Mouse (Mus musculus) cerebellum, adult 2 months (tissue): ENCODE results near the gene Lrmda. TPM values are rescaled to one million over a fixed set of nuclear protein-coding genes. Genes with fewer than 3 reads are reported as not detected.

Experiments used
- DNase-seq, 2 experiments: peaks; one replicate each; pipeline ENCODE4 v3.0.0; 2021
- H3K27ac ChIP-seq: fragments of 200-500 bp; 2 replicates; pipeline ENCODE4 v1.5.1; 2012; ENCODE audit warnings: low read length, control low read depth, inconsistent platforms; ENCODE audit not compliant: insufficient read depth
- H3K27me3 ChIP-seq: fragments of 200-500 bp; 2 replicates; pipeline ENCODE4 v1.6.1; 2012; ENCODE audit warnings: inconsistent platforms, mild to moderate bottlenecking, low read length, moderate library complexity; ENCODE audit not compliant: control insufficient read depth, insufficient read depth
- H3K4me1 ChIP-seq: fragments of 200-500 bp; 2 replicates; pipeline ENCODE4 v1.6.1; 2011; ENCODE audit warnings: low read length; ENCODE audit not compliant: control insufficient read depth, insufficient read depth
- H3K4me3 ChIP-seq: fragments of 200-500 bp; replicated peaks from 2 replicates; pipeline ENCODE3; 2011; ENCODE audit warnings: mild to moderate bottlenecking, low read depth, low read length, control low read depth; ENCODE audit not compliant: insufficient read depth
- CTCF ChIP-seq: fragments of 200-500 bp; IDR thresholded peaks from 2 replicates; pipeline ENCODE4 v1.5.1; 2011; ENCODE audit warnings: low read depth, mild to moderate bottlenecking, control low read depth, low read length, moderate library complexity, borderline replicate concordance; ENCODE audit not compliant: insufficient read depth
- POLR2A ChIP-seq: fragments of 200-500 bp; IDR thresholded peaks from 2 replicates; pipeline ENCODE4 v1.6.1; 2011; ENCODE audit warnings: low read length, control low read depth, borderline replicate concordance; ENCODE audit not compliant: insufficient read depth
- WGBS: fragments of 180-500 bp; shearing (Covaris S2); methylation state at CpG from one replicate; pipeline ENCODE4 v1.1.7; 2018; 5-methylcytosine and 5-hydroxymethylcytosine counted together
- polyA plus RNA-seq: library from polyadenylated mRNA; depleted of rRNA; stranded (reverse); fragments of >200 nt; gene quantifications from 2 replicates; pipeline ENCODE4 v1.2.3, GENCODE M21; 2012

Lrmda gene
- polyA plus RNA-seq, 1 experiment: 0.65 TPM

DNA sequence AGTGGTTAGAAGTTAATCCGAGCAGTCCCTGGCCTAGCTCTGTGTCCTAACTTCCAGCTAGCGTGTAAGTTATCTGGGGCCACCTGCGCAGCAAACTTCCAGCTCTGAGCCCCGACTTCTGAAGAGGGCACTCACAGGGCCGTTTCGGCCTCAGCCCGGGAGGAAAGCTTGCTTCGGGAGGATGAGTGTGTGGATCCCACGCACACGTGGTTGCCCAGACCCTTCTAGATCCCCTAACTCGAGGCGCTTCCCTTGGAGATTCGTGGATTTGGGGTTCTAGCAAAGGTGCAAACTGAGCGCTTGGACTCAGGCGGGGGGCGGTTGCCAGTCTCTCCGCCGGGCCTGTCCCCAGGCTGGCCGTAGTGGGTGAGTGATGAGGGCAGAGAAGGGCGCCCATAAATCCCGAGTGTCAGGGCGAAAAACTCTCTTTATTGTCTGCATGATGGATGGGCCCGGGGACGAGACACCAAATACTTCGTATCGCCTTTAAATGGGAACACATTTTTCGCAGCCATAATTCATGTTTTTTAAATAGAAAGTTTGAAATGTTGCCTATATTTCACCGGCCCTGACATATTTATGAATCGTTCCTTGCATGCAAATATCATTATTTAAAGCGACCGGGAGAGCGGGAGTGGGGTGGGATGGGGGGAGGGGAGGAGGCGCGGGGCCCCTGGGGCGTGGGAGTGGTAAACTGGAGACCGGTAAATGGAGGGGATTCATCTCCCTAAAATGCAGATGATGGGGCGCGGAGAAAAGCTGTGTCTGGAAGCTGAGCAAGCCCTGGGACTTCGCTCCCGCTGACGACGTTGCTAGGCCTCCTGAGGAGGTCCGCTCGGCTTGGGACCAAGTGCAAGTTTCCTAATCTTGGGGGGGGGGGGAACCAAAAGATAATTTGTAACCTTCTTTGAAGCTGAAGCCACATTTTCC lies 25.2 kb upstream of the Lrmda start:
- WGBS: 15% methylated on average over 44 of the region's 44 CpGs
- Histone ChIP-seq H3K27ac (no peak overlapping the region), H3K4me3 (no peak overlapping the region), H3K27me3 (peaks cover 2% of the 10 kb centered on the region; the same call in 1 of the 2 replicates), H3K4me1 (no peaks in the 10 kb centered on the region)
- no peak for TF ChIP-seq POLR2A
- no peak for TF ChIP-seq CTCF
- DNase-seq: no peak

DNA sequence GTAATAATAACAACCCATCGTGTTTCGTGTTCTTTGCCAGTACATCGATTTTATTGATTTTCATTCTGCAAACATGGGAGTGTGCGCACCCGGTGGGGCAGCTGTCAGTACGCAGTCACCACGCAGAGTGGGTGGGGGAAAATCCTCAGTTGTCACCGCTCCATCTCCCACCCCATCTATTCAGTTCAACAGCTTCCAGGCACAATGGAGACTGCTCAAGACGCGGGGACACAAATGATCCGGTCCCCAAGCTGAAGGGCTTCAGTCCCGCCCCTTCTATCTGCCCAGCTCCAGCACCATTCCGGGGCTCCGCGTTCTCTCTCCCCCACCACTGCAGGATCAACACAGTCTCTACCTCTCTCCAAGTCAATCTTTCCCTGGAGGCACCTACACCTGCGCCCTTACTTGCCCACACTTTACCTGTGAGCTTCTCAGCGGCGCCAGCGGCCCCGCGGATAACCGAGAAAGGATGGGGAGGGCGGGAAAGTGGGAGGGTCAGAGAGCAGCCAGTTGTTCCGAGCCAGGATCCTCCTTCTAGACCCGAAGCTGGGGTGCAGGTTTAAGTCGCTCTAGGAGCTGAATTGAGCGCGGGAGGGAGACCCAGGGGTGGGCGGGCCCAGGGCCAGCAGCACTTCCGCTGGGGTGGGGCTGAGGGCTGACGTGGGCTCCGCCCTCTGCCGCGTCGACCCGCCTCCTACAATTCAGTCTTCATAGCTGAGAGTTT lies 24.3 kb upstream of the Lrmda start:
- WGBS: 1% methylated on average over 36 of the region's 36 CpGs
- Histone ChIP-seq H3K4me1 (no peaks in the 10 kb centered on the region), H3K27me3 (peaks cover 2% of the 10 kb centered on the region; the same call in 1 of the 2 replicates), H3K4me3 (no peak overlapping the region), H3K27ac (no peak overlapping the region)
- no peak for TF ChIP-seq CTCF
- no peak for TF ChIP-seq POLR2A
- no peak for DNase-seq

DNA sequence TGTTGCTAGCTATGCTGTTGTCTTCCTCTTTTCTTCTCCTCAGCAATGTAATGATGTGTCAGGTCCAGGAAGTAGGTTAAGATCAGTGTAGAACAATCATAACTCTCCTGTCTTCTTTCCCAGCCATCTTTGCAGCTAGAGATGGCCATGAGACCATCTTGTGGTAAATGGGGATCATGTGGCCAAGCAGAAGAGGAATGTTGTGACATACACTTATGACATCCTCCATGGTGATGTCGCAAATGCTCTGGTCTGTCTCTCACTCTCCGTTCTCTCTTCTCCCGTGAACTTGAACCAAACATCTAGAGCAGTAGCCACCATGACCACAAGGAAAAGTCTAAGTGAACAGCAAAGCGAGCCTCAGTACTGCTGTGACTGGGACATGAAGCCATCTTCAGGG lies 19.9 kb upstream of the Lrmda start:
- no peak overlapping the region for H3K27ac ChIP-seq
- no peak overlapping the region for H3K4me3 ChIP-seq
- no peak for DNase-seq
- no peak for TF ChIP-seq CTCF
- TF ChIP-seq POLR2A: no peak
- no peaks in the 10 kb centered on the region for H3K4me1 ChIP-seq
- no peaks in the 10 kb centered on the region for H3K27me3 ChIP-seq
- WGBS: 96% methylated on average over 4 of the region's 4 CpGs

DNA sequence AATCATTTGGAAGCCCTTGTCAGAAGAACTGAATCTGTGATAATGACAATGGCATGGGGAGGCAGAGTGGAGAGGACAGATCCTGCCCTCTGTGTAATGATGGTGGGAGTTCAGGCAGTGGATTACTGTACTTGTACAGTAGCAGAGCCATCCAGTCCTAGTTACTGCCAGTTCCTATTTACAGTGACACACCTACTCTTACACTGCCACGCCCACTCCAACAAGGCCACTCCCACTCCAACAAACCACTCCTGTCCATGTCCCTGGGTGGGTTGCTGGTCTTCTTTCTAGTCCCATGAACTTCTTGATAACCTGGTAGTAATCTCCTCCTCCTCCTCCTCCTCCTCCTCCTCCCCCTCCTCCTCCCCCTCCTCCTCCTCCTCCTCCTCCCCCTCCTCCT lies 16.3 kb upstream of the Lrmda start:
- Histone ChIP-seq H3K4me1 (no peaks in the 10 kb centered on the region), H3K27me3 (no peaks in the 10 kb centered on the region), H3K27ac (no peak overlapping the region), H3K4me3 (no peak overlapping the region)
- no peak for TF ChIP-seq POLR2A
- WGBS: 69% methylated on average over 1 of the region's 1 CpGs
- DNase-seq: no peak

DNA sequence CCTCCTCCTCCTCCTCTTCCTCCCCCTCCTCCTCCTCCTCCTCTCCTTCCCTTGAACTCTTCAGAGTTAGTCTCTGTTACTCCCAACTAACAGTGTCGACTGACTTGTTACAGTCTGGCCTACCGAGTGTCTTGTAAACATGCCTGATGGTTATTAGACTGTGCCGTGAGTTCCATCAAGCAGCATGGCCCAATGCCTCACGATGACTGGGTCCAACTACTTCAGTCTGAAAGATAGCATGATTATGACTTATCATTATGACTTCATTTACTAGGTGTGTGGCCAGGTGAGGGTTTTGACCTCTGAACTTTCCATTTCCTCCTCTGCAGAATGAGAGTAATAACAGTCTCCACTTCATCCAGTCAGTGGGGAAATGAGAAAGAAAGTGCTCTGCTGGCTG lies 15.9 kb upstream of the Lrmda start:
- Histone ChIP-seq H3K27me3 (no peaks in the 10 kb centered on the region), H3K4me3 (no peak overlapping the region), H3K4me1 (no peaks in the 10 kb centered on the region), H3K27ac (no peak overlapping the region)
- 89% methylated on average over 4 of the region's 4 CpGs for WGBS
- TF ChIP-seq POLR2A (no peak), CTCF (no peak)
- no peak for DNase-seq

DNA sequence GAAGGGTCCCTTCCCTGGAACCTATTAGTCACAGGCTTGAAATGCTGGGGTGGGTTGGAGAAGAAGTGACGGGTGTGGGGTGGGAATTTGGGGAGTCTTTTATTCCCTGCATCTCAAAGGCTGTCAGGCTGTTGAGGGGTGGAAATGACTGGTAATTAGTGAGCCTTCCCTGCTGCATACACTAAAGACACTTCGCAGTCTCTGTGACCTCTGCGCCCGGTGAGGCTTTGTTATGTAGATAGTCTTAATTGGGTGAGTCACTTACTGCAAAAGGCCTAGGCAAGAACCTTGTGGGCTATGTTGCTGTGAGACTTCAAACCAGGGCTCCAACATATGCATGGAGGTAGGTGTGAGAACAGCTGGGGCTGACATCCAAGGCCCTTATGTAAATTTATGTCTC lies 14.6 kb upstream of the Lrmda start:
- TF ChIP-seq CTCF (no peak), POLR2A (no peak)
- 46% methylated on average over 4 of the region's 4 CpGs for WGBS
- Histone ChIP-seq H3K4me1 (no peaks in the 10 kb centered on the region), H3K27me3 (no peaks in the 10 kb centered on the region), H3K27ac (no peak overlapping the region), H3K4me3 (no peak overlapping the region)
- no peak for DNase-seq

DNA sequence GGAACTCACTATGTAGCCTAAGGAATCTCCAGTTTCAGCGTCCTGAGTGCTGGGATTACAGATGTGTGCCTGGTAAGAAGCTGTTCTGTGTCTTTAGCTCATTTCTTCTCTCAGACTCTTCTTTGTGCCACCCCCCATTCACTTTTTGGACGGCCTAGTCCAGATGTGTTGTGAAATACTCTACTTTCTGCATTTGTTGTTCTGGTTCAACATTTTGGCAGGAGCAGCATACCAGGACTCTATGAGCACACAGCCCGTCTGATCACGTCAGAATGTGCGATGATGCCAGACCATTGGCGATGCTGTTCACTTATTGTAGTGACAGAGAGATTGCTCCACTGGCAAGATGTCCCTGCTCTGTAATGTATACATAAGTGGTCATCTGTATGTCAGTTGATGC lies 12.5 kb upstream of the Lrmda start:
- TF ChIP-seq POLR2A (no peak), CTCF (no peak)
- no peak for DNase-seq
- WGBS: 71% methylated on average over 6 of the region's 6 CpGs
- H3K27ac ChIP-seq: no peak overlapping the region
- no peaks in the 10 kb centered on the region for H3K27me3 ChIP-seq
- H3K4me3 ChIP-seq: no peak overlapping the region
- H3K4me1 ChIP-seq: no peaks in the 10 kb centered on the region

DNA sequence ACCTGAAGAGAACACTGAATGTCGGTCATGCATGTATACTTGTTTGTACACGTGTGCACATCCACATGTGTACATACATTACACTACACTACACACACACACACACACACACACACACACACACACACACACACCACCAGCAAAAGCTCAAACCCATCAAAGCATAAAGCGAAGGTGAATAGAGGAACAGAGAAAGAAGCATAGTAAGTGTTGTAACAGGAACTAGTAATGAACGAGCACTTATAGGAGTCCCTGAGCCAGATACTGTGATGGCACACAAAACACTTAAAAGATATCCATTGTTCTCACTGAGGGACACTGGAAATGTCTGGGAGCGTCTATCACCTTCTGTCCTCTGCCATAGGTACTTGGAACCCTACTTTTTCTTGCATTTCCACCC lies 5.2 kb upstream of the Lrmda start:
- no peak for DNase-seq
- no peak overlapping the region for H3K4me3 ChIP-seq
- H3K4me1 ChIP-seq: no peaks in the 10 kb centered on the region
- WGBS: 90% methylated on average over 5 of the region's 5 CpGs
- no peaks in the 10 kb centered on the region for H3K27me3 ChIP-seq
- H3K27ac ChIP-seq: no peak overlapping the region
- TF ChIP-seq CTCF (no peak), POLR2A (no peak)
